Mouse (Mus musculus) megakaryocyte, embryonic 14.5 days (primary cell): ENCODE measurements around the gene Nectin1. TPM values are rescaled to one million over a fixed set of nuclear protein-coding genes. Genes with fewer than 3 reads are reported as not detected.

Experiments used
- H3K27me3 ChIP-seq: replicated peaks from 2 replicates; pipeline ENCODE3; 2012; ENCODE audit warnings: inconsistent platforms
- H3K36me3 ChIP-seq: replicated peaks from 2 replicates; pipeline ENCODE3; 2012; ENCODE audit warnings: low read length, inconsistent platforms, mixed read lengths
- H3K4me1 ChIP-seq: 2 replicates; pipeline ENCODE4 v1.6.1; 2012; ENCODE audit warnings: inconsistent platforms
- H3K4me3 ChIP-seq: replicated peaks from 2 replicates; pipeline ENCODE3; 2012; ENCODE audit warnings: moderate library complexity, mild to moderate bottlenecking, inconsistent platforms
- H3K9me3 ChIP-seq: 2 replicates; pipeline ENCODE4 v1.6.1; 2012; ENCODE audit warnings: inconsistent platforms
- FLI1 ChIP-seq: IDR thresholded peaks from 2 replicates; pipeline ENCODE4 v1.6.1; 2012; ENCODE audit warnings: low read length, inconsistent platforms, mixed read lengths
- GATA1 ChIP-seq: IDR thresholded peaks from 3 replicates; pipeline ENCODE4 v1.6.1; 2012; ENCODE audit warnings: mixed read lengths, low read length, inconsistent platforms, borderline replicate concordance
- polyA plus RNA-seq: library from polyadenylated mRNA; stranded (reverse); fragments of >175 nt; gene quantifications from 2 replicates; pipeline ENCODE4 v1.2.3, GENCODE M21; 2012; ENCODE audit warnings: low replicate concordance; ENCODE audit not compliant: insufficient read depth

The Nectin1 gene
- polyA plus RNA-seq, 1 experiment: 1.3 TPM

DNA sequence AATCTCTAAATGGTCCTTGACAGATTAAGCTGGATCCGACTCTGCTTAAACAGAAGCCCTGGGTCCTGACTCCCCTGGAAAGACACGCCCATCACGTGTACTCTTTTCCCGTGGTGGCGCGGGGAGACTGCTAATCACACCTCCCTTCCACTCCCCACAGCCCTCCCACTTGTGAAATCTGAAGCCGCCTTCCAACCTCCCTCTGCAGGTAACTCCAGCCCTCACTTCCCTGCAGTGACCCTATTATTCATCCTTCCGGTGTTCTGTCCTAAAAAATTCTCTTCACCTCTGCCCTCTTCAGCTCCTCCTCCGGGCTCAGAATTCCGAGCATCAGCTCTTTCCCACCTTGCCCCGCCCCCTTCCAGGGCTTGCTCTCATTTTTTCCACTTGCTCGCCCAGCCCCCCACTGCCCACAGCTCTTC, 5.9 kb upstream of the Nectin1 start:
- Histone ChIP-seq H3K4me3 (no peak overlapping the region), H3K27me3 (peaks cover 60% of the 10 kb centered on the region), H3K36me3 (no peaks in the 10 kb centered on the region), H3K9me3 (no peaks in the 10 kb centered on the region), H3K4me1 (peaks cover 2% of the 10 kb centered on the region; the same call in 1 of the 2 replicates)
- TF ChIP-seq GATA1 (no peak), FLI1 (no peak)

DNA sequence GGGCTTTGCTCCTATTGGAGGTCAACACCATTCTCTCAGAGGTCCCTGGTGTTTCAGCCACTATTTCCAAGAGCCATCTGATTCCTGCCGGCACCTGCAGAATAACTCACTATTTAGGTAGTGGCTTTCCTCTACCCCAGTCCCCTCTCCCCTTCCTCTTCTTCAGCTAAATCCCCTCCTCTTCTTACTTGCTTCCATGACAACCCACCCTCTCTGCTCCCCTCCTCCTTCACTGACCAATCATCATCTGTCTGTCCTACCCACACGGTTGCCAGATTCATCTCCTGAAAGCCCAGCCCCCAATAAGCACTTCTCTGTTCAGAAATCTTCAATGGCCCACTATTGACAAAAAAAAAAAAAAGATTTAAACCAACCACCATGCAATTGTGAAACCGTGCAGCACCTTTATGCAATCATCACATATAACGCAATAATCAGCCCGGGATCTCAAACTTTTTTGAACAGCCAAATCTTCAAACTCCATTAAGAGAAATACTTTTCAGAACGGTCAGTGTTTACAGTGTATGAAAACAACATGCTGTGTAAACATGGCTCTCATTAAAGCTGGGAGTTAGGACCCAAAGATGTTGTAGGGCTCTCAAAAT, 5.2 kb upstream of the Nectin1 start:
- Histone ChIP-seq H3K9me3 (no peaks in the 10 kb centered on the region), H3K4me3 (no peak overlapping the region), H3K4me1 (peaks cover 9% of the 10 kb centered on the region), H3K36me3 (no peaks in the 10 kb centered on the region), H3K27me3 (peaks cover 61% of the 10 kb centered on the region)
- no peak for TF ChIP-seq FLI1
- TF ChIP-seq GATA1: no peak

- Histone ChIP-seq H3K27me3 (peaks cover 76% of the 10 kb centered on the region), H3K4me3 (no peak overlapping the region), H3K9me3 (no peaks in the 10 kb centered on the region), H3K4me1 (peaks cover 22% of the 10 kb centered on the region), H3K36me3 (no peaks in the 10 kb centered on the region)
- TF ChIP-seq FLI1 (no peak), GATA1 (no peak)
Measured at GRCm38 (mm10) chr9:43741277-43741676, 2.5 kb upstream of the Nectin1 start.

- no peak overlapping the region for H3K4me3 ChIP-seq
- H3K9me3 ChIP-seq: no peaks in the 10 kb centered on the region
- peaks cover 22% of the 10 kb centered on the region for H3K4me1 ChIP-seq
- TF ChIP-seq FLI1 (no peak), GATA1 (no peak)
- peaks cover 81% of the 10 kb centered on the region for H3K27me3 ChIP-seq
- no peaks in the 10 kb centered on the region for H3K36me3 ChIP-seq
Measured at GRCm38 (mm10) chr9:43742066-43742465, 1.7 kb upstream of the Nectin1 start.

GRCm38 (mm10) chr9:43742902-43743646, 710 bp upstream of the Nectin1 start:
- Histone ChIP-seq H3K36me3 (no peaks in the 10 kb centered on the region), H3K9me3 (no peaks in the 10 kb centered on the region), H3K4me1 (peaks cover 22% of the 10 kb centered on the region), H3K27me3 (peaks cover 80% of the 10 kb centered on the region), H3K4me3 (peak overlapping the region; percentile 89)
- TF ChIP-seq FLI1 (no peak), GATA1 (no peak)

DNA sequence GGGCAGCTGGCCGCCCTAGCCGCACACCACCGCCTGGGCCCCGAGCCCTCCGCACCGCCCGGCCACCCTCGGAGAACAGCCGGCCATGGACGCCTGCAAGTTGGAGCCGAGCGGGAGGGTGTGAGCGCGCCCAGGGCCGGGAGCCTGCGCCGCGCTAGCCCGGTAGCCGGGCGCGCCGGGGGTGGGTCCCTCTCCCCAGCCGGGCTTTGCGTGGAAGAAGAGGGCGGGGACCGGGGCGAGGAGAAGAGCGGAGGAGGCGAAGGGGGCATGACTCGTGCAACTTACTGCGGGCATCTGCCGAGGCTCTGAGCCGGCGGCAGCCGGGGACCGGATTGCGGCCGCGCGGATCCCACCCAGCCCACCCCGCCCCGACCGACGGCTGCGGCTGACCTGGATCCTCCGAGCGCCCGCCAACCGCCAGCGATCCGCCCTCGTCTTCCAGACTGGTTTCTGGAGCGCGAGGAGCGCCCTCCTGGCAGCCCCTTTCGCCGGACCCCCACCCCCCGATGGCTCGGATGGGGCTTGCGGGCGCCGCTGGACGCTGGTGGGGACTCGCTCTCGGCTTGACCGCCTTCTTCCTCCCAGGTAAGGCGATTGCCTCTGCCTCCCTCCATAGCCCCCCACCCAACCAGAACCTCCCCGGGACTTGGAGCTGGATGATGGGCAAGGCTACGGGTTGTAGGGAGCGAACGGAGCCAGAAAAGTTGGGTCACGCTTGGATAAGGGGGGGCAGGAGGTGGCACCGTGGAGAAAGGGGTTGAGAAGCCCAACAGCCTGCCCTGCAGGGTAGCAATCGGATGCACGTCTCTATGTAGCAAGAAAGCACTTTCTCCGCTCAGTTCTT, 576 bp downstream of the Nectin1 start:
- H3K36me3 ChIP-seq: no peaks in the 10 kb centered on the region
- TF ChIP-seq GATA1 (no peak), FLI1 (no peak)
- no peaks in the 10 kb centered on the region for H3K9me3 ChIP-seq
- H3K4me3 ChIP-seq: peak overlapping the region; percentile 89
- peaks cover 83% of the 10 kb centered on the region for H3K27me3 ChIP-seq
- peaks cover 22% of the 10 kb centered on the region for H3K4me1 ChIP-seq

DNA sequence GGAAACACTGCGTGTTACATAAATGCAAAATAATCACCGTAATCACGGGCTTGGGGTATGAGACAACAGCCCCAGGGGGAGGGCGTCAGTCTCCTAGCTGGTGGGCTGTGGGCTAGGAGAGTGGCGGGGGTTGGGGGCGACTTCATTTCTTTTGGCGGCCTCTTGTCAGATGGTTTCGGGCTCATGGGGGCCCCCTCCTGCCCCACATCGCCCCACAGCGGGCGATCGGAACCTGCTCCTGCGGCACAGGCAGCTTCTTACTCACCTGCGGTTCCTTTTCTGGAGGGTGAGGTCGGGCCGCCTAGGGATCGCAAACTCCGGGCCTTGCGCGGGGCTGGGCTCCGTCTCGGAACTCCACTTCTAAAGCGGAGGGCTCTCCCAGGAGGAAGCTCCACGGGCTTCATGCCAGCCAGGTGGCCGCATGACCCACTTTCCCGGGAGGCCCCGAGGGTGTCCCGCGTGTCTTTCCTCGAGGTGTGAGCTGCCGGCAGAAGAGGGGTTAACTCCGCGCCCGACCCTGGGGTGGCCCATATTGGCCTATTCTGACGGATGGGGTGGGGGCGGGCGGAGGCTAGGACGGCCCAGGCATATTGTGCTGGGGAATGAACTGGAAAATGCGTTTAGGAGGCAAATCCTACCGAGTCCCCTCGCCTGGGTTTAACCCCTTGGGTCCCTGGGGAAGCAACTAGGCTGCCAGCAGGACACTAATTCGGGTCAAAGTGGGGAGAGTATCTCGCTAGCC, 1.4 kb downstream of the Nectin1 start:
- H3K27me3 ChIP-seq: peaks cover 85% of the 10 kb centered on the region

GRCm38 (mm10) chr9:43745951-43746703, 2.3 kb downstream of the Nectin1 start:
- Histone ChIP-seq H3K4me3 (no peak overlapping the region), H3K36me3 (no peaks in the 10 kb centered on the region), H3K27me3 (peaks cover 91% of the 10 kb centered on the region), H3K9me3 (no peaks in the 10 kb centered on the region), H3K4me1 (peaks cover 22% of the 10 kb centered on the region)
- TF ChIP-seq GATA1: no peak
- TF ChIP-seq FLI1: no peak

More for the DNA sequence above, 1.4 kb downstream of the Nectin1 start:
- Histone ChIP-seq H3K4me1 (peaks cover 22% of the 10 kb centered on the region), H3K36me3 (no peaks in the 10 kb centered on the region), H3K4me3 (no peak overlapping the region), H3K9me3 (no peaks in the 10 kb centered on the region)
- no peak for TF ChIP-seq GATA1

DNA sequence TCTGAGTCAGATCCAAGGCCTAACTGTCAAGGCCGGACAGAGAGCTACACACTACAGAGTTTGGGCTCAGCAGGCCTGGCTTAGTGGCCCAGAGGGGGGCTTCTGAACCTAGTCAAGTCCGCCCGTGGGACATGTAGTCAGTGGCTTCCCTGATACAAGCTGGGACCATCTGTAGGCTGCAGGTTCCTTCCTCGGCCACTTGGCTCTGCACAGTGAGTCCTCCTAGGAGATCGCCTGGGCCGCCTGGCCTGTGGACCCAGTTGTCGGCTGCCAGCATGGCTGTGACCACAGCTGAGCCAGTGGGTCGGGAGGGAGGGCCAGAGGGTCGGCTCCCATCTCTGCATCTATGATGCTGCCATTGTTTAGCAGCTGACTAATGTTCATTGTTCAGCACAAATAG, 3.9 kb downstream of the Nectin1 start:
- peaks cover 21% of the 10 kb centered on the region for H3K4me1 ChIP-seq
- H3K36me3 ChIP-seq: no peaks in the 10 kb centered on the region
- H3K27me3 ChIP-seq: peaks cover 86% of the 10 kb centered on the region
- no peaks in the 10 kb centered on the region for H3K9me3 ChIP-seq
- TF ChIP-seq FLI1: no peak
- TF ChIP-seq GATA1: no peak
- H3K4me3 ChIP-seq: no peak overlapping the region

GRCm38 (mm10) chr9:43748519-43748918, 4.7 kb downstream of the Nectin1 start:
- Histone ChIP-seq H3K27me3 (peaks cover 78% of the 10 kb centered on the region), H3K4me3 (no peak overlapping the region), H3K9me3 (no peaks in the 10 kb centered on the region), H3K4me1 (peaks cover 13% of the 10 kb centered on the region), H3K36me3 (no peaks in the 10 kb centered on the region)
- TF ChIP-seq FLI1: no peak
- no peak for TF ChIP-seq GATA1
